Mouse (Mus musculus) liver, adult 10 weeks (tissue): ENCODE data around the gene Sfn. TPM values are rescaled to one million over a fixed set of nuclear protein-coding genes. Genes with fewer than 3 reads are reported as not detected.

ENCODE experiments used
- polyA plus RNA-seq: library from polyadenylated mRNA; stranded (reverse); fragments of 350-450 nt; fragmentation: Illumina TruSeq; extraction: RNeasy Lipid Tissue Mini Kit (QIAGEN cat#74804); gene quantifications from one replicate; pipeline ENCODE4 v1.2.3, GENCODE M21; 2014; ENCODE audit warnings: low read depth, low replicate concordance

Gene Sfn
- polyA plus RNA-seq, result not detected

GRCm38 (mm10) chr4:133601721-133602218, at the start of gene Sfn:
Sfn (minus strand) TSS chr4:133602168.

GRCm38 (mm10) chr4:133649989-133650699, 48.2 kb upstream of the Sfn start, which contains the start of gene Zdhhc18:
Zdhhc18 (minus strand) TSS chr4:133650154.

GRCm38 (mm10) chr4:133584059-133584951, 17.7 kb downstream of the Sfn start, which contains the start of gene Gpn2:
Gpn2 (plus strand) TSS chr4:133584362.

GRCm38 (mm10) chr4:133574070-133574842, 27.7 kb downstream of the Sfn start, which contains the start of gene Gpatch3:
Gpatch3 (plus strand) TSS chr4:133574745.

GRCm38 (mm10) chr4:133552768-133553447, 49.1 kb downstream of the Sfn start, which contains the start of gene Nr0b2:
Nr0b2 (plus strand) TSS chr4:133553376.

Other genes with a start within 250 kb of the Sfn start
- 7.5 TPM for gene Wdtc1, start 248.7 kb downstream of the Sfn start, polyA plus RNA-seq
- gene Slc9a1, start 232.5 kb downstream of the Sfn start, polyA plus RNA-seq, result 0.48 TPM
- gene Tent5b, start 122.0 kb downstream of the Sfn start, polyA plus RNA-seq, result not detected
- not detected for gene Trnp1, start 103.6 kb downstream of the Sfn start, polyA plus RNA-seq
- gene Kdf1, start 83.2 kb downstream of the Sfn start, polyA plus RNA-seq, result not detected
- gene Nudc, start 56.2 kb downstream of the Sfn start, polyA plus RNA-seq, result 16.6 TPM
- gene Nr0b2, start 48.8 kb downstream of the Sfn start, polyA plus RNA-seq, result 4.4 TPM
- not detected for gene Gpatch3, start 27.4 kb downstream of the Sfn start, polyA plus RNA-seq
- gene Gpn2, start 17.8 kb downstream of the Sfn start, polyA plus RNA-seq, result not detected
- 2.8 TPM for gene Zdhhc18, start 48.0 kb upstream of the Sfn start, polyA plus RNA-seq
- 2.4 TPM for gene Pigv, start 70.5 kb upstream of the Sfn start, polyA plus RNA-seq
- gene Arid1a, start 154.6 kb upstream of the Sfn start, polyA plus RNA-seq, result 7.2 TPM